Mouse (Mus musculus) hindbrain, postnatal 0 days (tissue): ENCODE measurements around the gene Cfap97d2. TPM values are rescaled to one million over a fixed set of nuclear protein-coding genes. Genes with fewer than 3 reads are reported as not detected.

Source experiments
- ATAC-seq: fragments of 200-750 bp; cut with Nextera tagmentation; 2 replicates; pipeline ENCODE4 v1.8.0; 2017; ENCODE audit warnings: mild to moderate bottlenecking, moderate TSS enrichment, moderate library complexity
- DNase-seq: peaks from one replicate; pipeline ENCODE4 v3.0.0-alpha.2; 2015; ENCODE audit warnings: low spot score
- H3K27ac ChIP-seq: fragments of 300-500 bp; sonication (generic); 2 replicates; pipeline ENCODE4 v1.5.1; 2014; ENCODE audit warnings: mild to moderate bottlenecking
- H3K27me3 ChIP-seq: fragments of 300-500 bp; sonication (generic); 2 replicates; pipeline ENCODE4 v1.6.1; 2014; ENCODE audit warnings: low read length, mixed read lengths; ENCODE audit not compliant: insufficient read depth
- H3K36me3 ChIP-seq: fragments of 300-500 bp; sonication (generic); 2 replicates; pipeline ENCODE4 v1.6.1; 2014; ENCODE audit warnings: low read length, mixed read lengths; ENCODE audit not compliant: insufficient read depth
- H3K4me1 ChIP-seq: fragments of 300-500 bp; sonication (generic); 2 replicates; pipeline ENCODE4 v1.6.1; 2014; ENCODE audit warnings: antibody characterized with exemption, low read length, mixed read lengths; ENCODE audit not compliant: insufficient read depth
- H3K4me2 ChIP-seq: fragments of 300-500 bp; sonication (generic); 2 replicates; pipeline ENCODE4 v1.6.1; 2014; ENCODE audit warnings: low read depth, mild to moderate bottlenecking, low read length, moderate library complexity, mixed read lengths
- H3K4me3 ChIP-seq: fragments of 300-500 bp; sonication (generic); 2 replicates; pipeline ENCODE4 v1.5.1; 2014; ENCODE audit warnings: low read length
- H3K9ac ChIP-seq: fragments of 300-500 bp; sonication (generic); replicated peaks from 2 replicates; pipeline ENCODE4 v1.6.1; 2014; ENCODE audit warnings: mild to moderate bottlenecking, low read length, moderate library complexity, mixed read lengths
- H3K9me3 ChIP-seq: fragments of 300-500 bp; sonication (generic); 2 replicates; pipeline ENCODE4 v1.6.1; 2016; ENCODE audit warnings: low read length, mixed read lengths
- CTCF ChIP-seq: IDR thresholded peaks from 2 replicates; pipeline ENCODE4 v1.5.1; 2016; ENCODE audit warnings: antibody characterized with exemption, control low read depth, low read depth
- WGBS: fragments of 180-500 bp; shearing (Covaris S2); extraction: QIAGEN DNeasy Blood & Tissue Kit; methylation state at CpG from one replicate; pipeline ENCODE4 v1.1.7; 2014; 5-methylcytosine and 5-hydroxymethylcytosine counted together
- polyA plus RNA-seq: library from polyadenylated mRNA; unstranded; fragments of >200 nt; fragmentation: Nextera tagmentation; extraction: Ambion mirVana; gene quantifications from 2 replicates; pipeline ENCODE4 v1.2.1, GENCODE M21; 2015
- total RNA-seq: library from RNA; depleted of rRNA; stranded (reverse); fragments of >200 nt; gene quantifications from 2 replicates; pipeline ENCODE4 v1.2.3, GENCODE M21; 2014

Cfap97d2 gene
- total and polyA plus RNA-seq, 2 experiments from 2014 or later, result 0.84 to 1.8 TPM

DNA sequence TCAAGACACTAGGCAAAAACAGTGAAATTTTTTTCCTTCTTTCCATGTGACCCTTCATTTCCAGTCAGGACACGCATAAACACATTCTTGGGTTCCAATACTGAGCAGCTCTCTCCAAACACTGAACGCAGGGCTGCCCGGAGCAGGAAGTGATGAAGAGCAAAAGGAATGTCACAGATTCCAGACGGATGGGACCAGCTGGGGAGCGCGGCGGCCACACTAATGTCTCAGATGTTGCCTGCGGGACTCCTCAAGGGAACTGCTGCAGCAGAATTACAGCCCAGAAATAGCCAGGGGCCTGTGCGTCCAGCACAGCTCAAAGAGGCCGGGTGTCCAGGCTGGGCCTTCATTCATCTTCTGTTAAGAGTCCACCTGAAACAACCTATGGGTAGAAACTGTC, 37.3 kb upstream of the Cfap97d2 start:
- Histone ChIP-seq H3K9ac (no peak overlapping the region), H3K9me3 (no peaks in the 10 kb centered on the region), H3K27ac (peak overlapping the region; percentile 20; the same call in 1 of the 2 replicates), H3K4me1 (peaks cover 30% of the 10 kb centered on the region), H3K4me3 (no peak overlapping the region), H3K27me3 (no peaks in the 10 kb centered on the region), H3K36me3 (no peaks in the 10 kb centered on the region), H3K4me2 (no peak overlapping the region)
- DNase-seq, result no peak
- WGBS, result 77% methylated on average over 10 of the region's 10 CpGs
- ATAC-seq, result no peak
- no peak for TF ChIP-seq CTCF

DNA sequence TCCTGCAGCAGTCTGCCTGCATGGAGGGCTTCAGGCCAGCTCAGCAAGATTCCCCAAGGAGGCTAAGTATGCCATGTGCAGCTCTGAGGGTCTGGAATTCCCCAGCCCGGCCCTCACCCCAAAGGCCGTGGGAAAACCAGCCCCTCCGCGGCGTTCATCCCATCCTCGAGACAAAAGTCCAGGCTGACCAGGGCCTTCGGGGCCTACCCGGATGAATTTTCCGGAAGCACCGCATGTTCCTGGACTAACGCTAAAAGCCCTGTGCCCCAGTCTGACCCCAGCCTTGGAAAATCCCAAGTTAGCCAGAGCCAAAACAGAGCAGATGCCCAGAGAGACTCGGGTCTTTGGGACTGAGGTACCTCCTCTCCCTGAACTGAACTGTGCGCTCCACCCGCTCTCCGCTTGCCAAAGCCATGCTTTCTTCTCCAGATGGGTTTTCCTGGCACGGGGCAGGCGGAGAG, 35.6 kb upstream of the Cfap97d2 start:
- Histone ChIP-seq H3K36me3 (no peaks in the 10 kb centered on the region), H3K27ac (peak overlapping the region; percentile 64), H3K9me3 (no peaks in the 10 kb centered on the region), H3K9ac (0 out of 2 replicates have a peak overlapping the region, but pooled peaks have one; percentile 17), H3K4me2 (0 out of 2 replicates have a peak overlapping the region, but pooled peaks have one; percentile 16), H3K27me3 (no peaks in the 10 kb centered on the region), H3K4me1 (peaks cover 46% of the 10 kb centered on the region), H3K4me3 (no peak overlapping the region)
- no peak for TF ChIP-seq CTCF
- DNase-seq (peak; percentile 64), ATAC-seq (peak; percentile 47)
- WGBS, result 55% methylated on average over 17 of the region's 17 CpGs

DNA sequence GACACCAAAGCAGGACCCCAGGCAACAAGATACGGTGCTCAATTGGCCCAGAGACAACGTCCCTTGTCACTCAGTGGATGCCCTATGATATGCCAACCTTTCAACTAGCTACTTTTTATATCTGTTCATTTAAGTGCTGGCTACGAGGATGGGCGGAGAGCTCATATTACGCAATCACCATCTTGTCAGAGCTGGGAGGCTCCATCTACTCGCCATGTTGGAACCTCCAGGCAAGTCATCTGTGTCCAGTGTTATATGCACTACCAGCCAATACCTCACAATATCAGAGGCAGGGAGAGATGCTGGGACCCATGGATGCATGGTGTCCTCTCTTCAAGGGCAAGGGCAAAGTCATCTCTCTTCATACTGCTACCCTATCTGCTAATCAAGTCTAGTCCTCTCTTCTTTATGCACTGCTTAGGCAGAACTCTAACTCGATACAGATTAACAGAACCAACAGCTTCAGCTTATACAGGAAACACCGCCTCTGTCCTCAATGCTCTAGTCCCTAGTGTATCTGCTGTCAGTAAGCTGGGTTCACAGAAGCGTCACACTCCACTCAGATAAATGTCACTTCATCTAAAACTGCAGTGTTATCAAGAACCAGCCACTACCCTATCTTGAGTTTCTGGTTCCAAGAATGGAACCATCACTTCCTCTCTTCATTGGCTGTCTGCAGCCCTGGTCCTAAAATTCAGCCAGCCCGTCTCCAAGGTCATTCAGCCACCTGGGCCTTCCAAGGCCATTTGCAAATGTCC, 34.3 kb upstream of the Cfap97d2 start:
- Histone ChIP-seq H3K27me3 (no peaks in the 10 kb centered on the region), H3K4me3 (no peak overlapping the region), H3K4me2 (no peak overlapping the region), H3K27ac (peak overlapping the region; percentile 64; the same call in 1 of the 2 replicates), H3K9ac (no peak overlapping the region), H3K36me3 (no peaks in the 10 kb centered on the region), H3K9me3 (no peaks in the 10 kb centered on the region), H3K4me1 (peaks cover 46% of the 10 kb centered on the region)
- no peak for TF ChIP-seq CTCF
- ATAC-seq (no peak), DNase-seq (no peak)
- WGBS, result 91% methylated on average over 10 of the region's 10 CpGs

DNA sequence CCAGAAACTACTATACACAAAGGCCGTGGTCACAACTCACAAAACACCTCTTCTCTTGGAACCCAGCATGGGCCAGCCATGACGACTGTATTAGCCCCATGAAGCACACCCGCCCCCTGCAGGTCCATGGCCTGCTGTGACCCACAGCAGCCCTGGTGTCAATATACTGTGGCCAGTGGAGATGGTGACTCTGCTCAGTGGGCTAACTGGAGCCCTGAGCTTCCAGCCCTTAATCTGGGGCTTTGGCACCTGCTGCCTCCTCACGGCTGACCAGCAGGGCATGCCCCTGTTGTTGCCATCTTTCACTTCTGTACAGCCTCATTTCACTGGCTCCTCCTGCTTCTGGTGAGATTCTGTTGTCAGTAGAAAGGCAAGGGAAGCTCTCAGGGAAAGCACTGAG, 32.5 kb upstream of the Cfap97d2 start:
- Histone ChIP-seq H3K27ac (peak overlapping the region; percentile 97; the same call in 1 of the 2 replicates), H3K9ac (no peak overlapping the region; the same call in 1 of the 2 replicates), H3K9me3 (no peaks in the 10 kb centered on the region), H3K4me2 (peak overlapping the region; percentile 83), H3K4me1 (peaks cover 50% of the 10 kb centered on the region), H3K4me3 (no peak overlapping the region), H3K27me3 (no peaks in the 10 kb centered on the region), H3K36me3 (no peaks in the 10 kb centered on the region)
- peak; percentile 42 for TF ChIP-seq CTCF
- WGBS, result 49% methylated on average over 4 of the region's 4 CpGs
- no peak for DNase-seq
- ATAC-seq, result no peak

DNA sequence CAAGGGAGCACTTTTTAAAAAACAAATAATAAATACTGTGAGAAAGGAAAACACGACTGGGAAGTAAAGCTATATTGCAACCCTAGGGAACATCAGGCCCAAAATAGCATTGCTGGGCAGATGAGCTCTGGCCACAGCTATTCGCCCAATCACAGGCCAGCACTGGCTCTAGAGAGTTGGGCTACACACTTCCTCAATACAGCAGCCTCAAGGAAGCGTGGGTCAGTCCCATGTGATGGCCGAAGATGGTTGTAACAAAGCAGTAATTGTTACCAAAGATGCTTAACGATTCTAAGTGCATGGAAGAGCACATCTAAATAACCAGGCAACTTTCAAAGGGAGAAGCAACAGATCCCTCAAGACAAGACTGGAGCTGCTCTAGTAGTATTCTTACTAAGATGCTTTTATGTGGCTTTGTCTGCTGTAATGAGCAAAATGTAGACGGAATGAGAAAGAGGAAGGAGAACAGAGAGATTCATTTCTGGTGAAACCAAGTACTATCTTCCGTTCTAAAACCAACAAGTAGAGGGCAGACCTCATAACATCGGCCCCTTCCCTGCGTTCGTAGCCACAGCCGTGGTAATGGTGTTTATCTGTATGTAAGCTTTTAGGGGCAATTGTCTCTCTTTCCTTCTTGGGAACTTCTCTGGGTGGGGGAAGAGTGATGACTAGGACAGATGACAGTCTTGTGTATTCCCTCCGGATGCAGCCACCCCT, 31.2 kb upstream of the Cfap97d2 start:
- H3K36me3 ChIP-seq, result no peaks in the 10 kb centered on the region
- H3K4me1 ChIP-seq, result peaks cover 47% of the 10 kb centered on the region
- TF ChIP-seq CTCF, result peak; percentile 42
- peak overlapping the region; percentile 80; the same call in 1 of the 2 replicates for H3K9ac ChIP-seq
- DNase-seq (peak; percentile 50), ATAC-seq (no peak)
- peak overlapping the region; percentile 97 for H3K27ac ChIP-seq
- H3K9me3 ChIP-seq, result no peaks in the 10 kb centered on the region
- peak overlapping the region; percentile 89 for H3K4me3 ChIP-seq
- 49% methylated on average over 12 of the region's 12 CpGs for WGBS
- H3K4me2 ChIP-seq, result peak overlapping the region; percentile 83
- H3K27me3 ChIP-seq, result no peaks in the 10 kb centered on the region

DNA sequence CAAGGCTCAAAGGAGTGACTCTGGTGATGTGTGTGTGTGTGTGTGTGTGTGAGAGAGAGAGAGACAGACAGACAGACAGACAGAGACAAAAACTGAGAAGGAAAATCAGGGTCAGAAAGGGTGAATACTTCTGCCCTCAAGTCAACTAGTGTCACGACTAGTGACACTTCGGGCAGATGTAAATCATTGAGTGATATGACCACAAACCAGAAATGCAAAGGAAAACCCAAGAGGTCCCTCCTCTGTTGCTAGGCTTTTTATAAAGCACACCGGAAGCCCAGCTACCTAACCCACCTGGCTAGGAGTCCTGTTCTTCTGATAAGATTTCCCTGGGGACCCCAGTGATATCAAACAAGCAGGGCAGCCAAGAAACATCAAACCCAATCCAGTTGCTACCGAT, 30.6 kb upstream of the Cfap97d2 start:
- peaks cover 42% of the 10 kb centered on the region for H3K4me1 ChIP-seq
- peak overlapping the region; percentile 80 for H3K9ac ChIP-seq
- peak overlapping the region; percentile 97 for H3K27ac ChIP-seq
- no peak for DNase-seq
- WGBS, result 59% methylated on average over 4 of the region's 4 CpGs
- no peaks in the 10 kb centered on the region for H3K27me3 ChIP-seq
- peak overlapping the region; percentile 89 for H3K4me3 ChIP-seq
- H3K9me3 ChIP-seq, result no peaks in the 10 kb centered on the region
- H3K36me3 ChIP-seq, result no peaks in the 10 kb centered on the region
- H3K4me2 ChIP-seq, result peak overlapping the region; percentile 83
- ATAC-seq, result no peak
- no peak for TF ChIP-seq CTCF
